13 mouse cellular contexts compared by ENCODE assay signal in genomic region chr2:164040949-164041348, GRCm38 (mm10). TPM values are rescaled to one million over a fixed set of nuclear protein-coding genes. Genes with fewer than 3 reads are reported as not detected.
DNase-seq lines count a peak whose midpoint lies in the region.
"Had no signal": no experiment of that assay in that cellular context is flagged by ENCODE, and none has a peak within 500 bp of the region (broad histone marks: within the 10 kb centered on the region; RNA-seq: fewer than 3 reads in every experiment).

No protein-coding gene starts in this region.

- DNase-seq in adrenal gland, postnatal 14 days: peak; percentile 27
- no peak for DNase-seq in adrenal gland, adult (ENCODE audit: inconsistent age in 2 of 2, low spot score in 1 of 2)
- DNase-seq in adipocyte (ENCODE audit: low spot score): peak; percentile 45
- DNase-seq in lung, postnatal 25 days (ENCODE audit: low spot score): peak; percentile 31
- peak; percentile 5 to 21 for DNase-seq in natural killer cell, adult 2 months (ENCODE audit: low spot score in 2 of 2)
- no peak for DNase-seq in thymus, postnatal 4 days
- DNase-seq in layer of hippocampus, adult 8-10 months (ENCODE audit: low spot score in 2 of 2): no peak
- DNase-seq: cerebellum, postnatal 10 days; heart, postnatal 10 days; kidney, adult 2 months; kidney, postnatal 10 days; right cerebral cortex, postnatal 25 days; thymus, adult 18-20 months had no signal

RNA-seq across cellular contexts. Expression of gene Pabpc1l, which starts 15.7 kb away (rescaled TPM):
- 1.0 and 2.9 TPM in 2 replicates for total RNA-seq in adrenal gland, postnatal 14 days (2021)
- total RNA-seq in layer of hippocampus, adult 8-10 months (2022): 1 to 10 TPM in 1 of 4 experiments, under 1 TPM in 3; 0.45 to 1.5 (median 0.87) TPM

RNA-seq across cellular contexts. Expression of gene Stk4, which starts 29.2 kb away (rescaled TPM):
- 28.6 and 36.1 TPM in 2 replicates for total RNA-seq in adrenal gland, postnatal 14 days (2021)
- 10 to 100 TPM; 41.1 to 55.7 (median 46.3) TPM for total RNA-seq in layer of hippocampus, adult 8-10 months (2022)

RNA-seq across cellular contexts. Expression of gene Tomm34, which starts 30.0 kb away (rescaled TPM):
- total RNA-seq in adrenal gland, postnatal 14 days (2021): 28.9 and 32.2 TPM in 2 replicates
- 100 to 1,000 TPM; 108 to 114 (median 109) TPM for total RNA-seq in layer of hippocampus, adult 8-10 months (2022)

RNA-seq across cellular contexts. Expression of gene Ywhab, which starts 46.2 kb away (rescaled TPM):
- 244 and 254 TPM in 2 replicates for total RNA-seq in adrenal gland, postnatal 14 days (2021)
- 100 to 1,000 TPM; 458 to 531 (median 484) TPM for total RNA-seq in layer of hippocampus, adult 8-10 months (2022)

Comparison
In these comparisons a context has a peak if more than half of its experiments do, and no peak if none do; other contexts are left out.
1. DNase-seq: peak in adrenal gland, postnatal 14 days (single experiment), adipocyte (single experiment), lung, postnatal 25 days (single experiment) and natural killer cell, adult 2 months (2 of 2); none in adrenal gland, adult (0 of 2), thymus, postnatal 4 days (single experiment) and layer of hippocampus, adult 8-10 months (0 of 2).